Mouse (Mus musculus): Measurements from ENCODE around the gene Tbl1xr1.

The Tbl1xr1 gene

GRCm38 (mm10) chr3:22076561-22076935, at the start of gene Tbl1xr1:
Tbl1xr1 (plus strand) TSS chr3:22076652.
- peak; percentile 96 for DNase-seq

- DNase-seq = no peak
Observed at GRCm38 (mm10) chr3:22038004-22038403, 38.4 kb upstream of the Tbl1xr1 start.

- no peak for DNase-seq
Observed at GRCm38 (mm10) chr3:22039036-22039795, 37.2 kb upstream of the Tbl1xr1 start.

GRCm38 (mm10) chr3:22040627-22041026, 35.8 kb upstream of the Tbl1xr1 start:
- no peak for DNase-seq

GRCm38 (mm10) chr3:22047203-22047602, 29.2 kb upstream of the Tbl1xr1 start:
- no peak for DNase-seq

- no peak for DNase-seq
Observed at GRCm38 (mm10) chr3:22056664-22057328, 19.7 kb upstream of the Tbl1xr1 start.

- DNase-seq = no peak
Observed at GRCm38 (mm10) chr3:22058206-22058804, 18.1 kb upstream of the Tbl1xr1 start.

- DNase-seq = no peak
Observed at GRCm38 (mm10) chr3:22061163-22061562, 15.3 kb upstream of the Tbl1xr1 start.

GRCm38 (mm10) chr3:22068621-22069020, 7.8 kb upstream of the Tbl1xr1 start:
- no peak for DNase-seq

GRCm38 (mm10) chr3:22073916-22074315, 2.5 kb upstream of the Tbl1xr1 start:
- DNase-seq = no peak

- peak; percentile 55 for DNase-seq
Observed at GRCm38 (mm10) chr3:22074591-22075294, 1.7 kb upstream of the Tbl1xr1 start.

GRCm38 (mm10) chr3:22075517-22075886, 950 bp upstream of the Tbl1xr1 start:
- no peak for DNase-seq

- peak; percentile 96 for DNase-seq
Observed at GRCm38 (mm10) chr3:22075887-22076560, 428 bp upstream of the Tbl1xr1 start.

GRCm38 (mm10) chr3:22076936-22077656, 644 bp downstream of the Tbl1xr1 start:
- DNase-seq = no peak

- peak; percentile 52 for DNase-seq
Observed at GRCm38 (mm10) chr3:22077657-22078475, 1.4 kb downstream of the Tbl1xr1 start.

- DNase-seq = no peak
Observed at GRCm38 (mm10) chr3:22078529-22078928, 2.1 kb downstream of the Tbl1xr1 start.

GRCm38 (mm10) chr3:22081869-22082268, 5.4 kb downstream of the Tbl1xr1 start:
- no peak for DNase-seq

- no peak for DNase-seq
Observed at GRCm38 (mm10) chr3:22082823-22083222, 6.4 kb downstream of the Tbl1xr1 start.

GRCm38 (mm10) chr3:22084222-22084996, 8.0 kb downstream of the Tbl1xr1 start:
- no peak for DNase-seq

GRCm38 (mm10) chr3:22089825-22090224, 13.4 kb downstream of the Tbl1xr1 start:
- no peak for DNase-seq
